14 mouse cellular contexts compared by ENCODE assay signal in the genomic region with DNA sequence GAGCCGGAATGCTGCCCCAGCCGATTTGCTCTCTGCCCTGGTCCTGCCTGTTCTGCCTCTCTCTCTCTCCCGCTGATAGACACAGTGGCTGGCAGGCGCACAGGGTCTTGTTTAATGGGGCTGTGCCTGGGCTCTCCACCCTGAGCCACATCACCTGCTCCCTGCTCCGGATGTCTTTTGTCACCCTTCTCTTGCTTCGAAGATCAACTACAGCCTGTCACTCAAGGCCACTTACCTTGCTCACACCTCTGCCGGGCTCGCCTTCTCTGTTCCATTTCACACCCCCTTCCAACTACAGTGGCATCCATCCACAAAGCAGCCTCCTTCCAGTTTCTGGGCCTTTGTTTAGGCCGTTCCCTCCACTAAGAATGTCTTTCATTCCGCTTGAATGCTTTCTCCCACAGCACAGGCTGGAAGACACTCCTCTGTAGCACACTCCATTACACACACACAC. TPM values are rescaled to one million over a fixed set of nuclear protein-coding genes. Genes with fewer than 3 reads are reported as not detected.
DNase-seq lines count a peak whose midpoint lies in the region; ATAC-seq and TF ChIP-seq lines count a peak whose summit lies in the region.
"Had no signal": no experiment of that assay in that cellular context is flagged by ENCODE, and none has a peak within 500 bp of the region (broad histone marks: within the 10 kb centered on the region; RNA-seq: fewer than 3 reads in every experiment).

No protein-coding gene starts in this region.

- no peaks in the 10 kb centered on the region for H3K9me3 ChIP-seq in lung, embryonic 14.5 days (ENCODE audit: low read depth, low read length)
- H3K9me3 ChIP-seq in embryonic facial prominence, embryonic 14.5 days (ENCODE audit: control insufficient read depth, low read length): no peaks in the 10 kb centered on the region
- no peaks in the 10 kb centered on the region for H3K9me3 ChIP-seq in hindbrain, embryonic 16.5 days (ENCODE audit: control insufficient read depth, low read length)
- H3K9me3 ChIP-seq in neural tube, embryonic 15.5 days (replicated peaks): no peaks in the 10 kb centered on the region

- no peak overlapping the region for H3K4me3 ChIP-seq in lung, embryonic 14.5 days (ENCODE audit: low read depth, low read length)
- no peak overlapping the region for H3K4me3 ChIP-seq in embryonic facial prominence, embryonic 14.5 days (ENCODE audit: low read depth, low read length)
- no peak overlapping the region for H3K4me3 ChIP-seq in hindbrain, embryonic 16.5 days (ENCODE audit: low read length)
- H3K4me3 ChIP-seq in neural tube, embryonic 15.5 days (replicated peaks): no peak overlapping the region
- H3K4me3 ChIP-seq: left cerebral cortex, adult 2 months had no signal

- intact Hi-C loops in gastrocnemius, postnatal 14 days (cut with DNase I; ENCODE audit: low total_unique reads): no loop called here

- peaks cover 19% of the 10 kb centered on the region for H3K4me1 ChIP-seq in lung, embryonic 14.5 days (ENCODE audit: insufficient read depth)
- 0 out of 2 replicates have a peak, but pooled peaks cover 12% of the 10 kb centered on the region for H3K4me1 ChIP-seq in embryonic facial prominence, embryonic 14.5 days (ENCODE audit: control insufficient read depth, insufficient read depth, low read length)
- peaks cover 49% of the 10 kb centered on the region for H3K4me1 ChIP-seq in hindbrain, embryonic 16.5 days (ENCODE audit: control insufficient read depth, insufficient read depth, low read depth, low read length)
- H3K4me1 ChIP-seq in neural tube, embryonic 15.5 days: peaks cover 59% of the 10 kb centered on the region

- H3K36me3 ChIP-seq in lung, embryonic 14.5 days (ENCODE audit: insufficient read depth): no peaks in the 10 kb centered on the region
- no peaks in the 10 kb centered on the region for H3K36me3 ChIP-seq in embryonic facial prominence, embryonic 14.5 days (ENCODE audit: control insufficient read depth, insufficient read depth, low read length)
- no peaks in the 10 kb centered on the region for H3K36me3 ChIP-seq in hindbrain, embryonic 16.5 days (ENCODE audit: control insufficient read depth, insufficient read depth, low read length)
- H3K36me3 ChIP-seq in neural tube, embryonic 15.5 days: no peaks in the 10 kb centered on the region

- ATAC-seq in lung, embryonic 14.5 days (ENCODE audit: insufficient read depth): no peak
- ATAC-seq in embryonic facial prominence, embryonic 14.5 days (ENCODE audit: low read depth): peak; percentile 58
- peak; percentile 37 for ATAC-seq in hindbrain, embryonic 16.5 days
- ATAC-seq in neural tube, embryonic 15.5 days (ENCODE audit: low FRiP score): 0 out of 2 replicates have a peak, but pooled peaks have one; percentile 37
- ATAC-seq: activated CD4-positive, CD25-positive, alpha-beta regulatory T cell, adult 4 months; liver, postnatal 0 days had no signal

- 39% methylated on average over 10 of the region's 10 CpGs for WGBS in lung, embryonic 14.5 days
- 39% methylated on average over 10 of the region's 10 CpGs for WGBS in embryonic facial prominence, embryonic 14.5 days
- 15% methylated on average over 10 of the region's 10 CpGs for WGBS in hindbrain, embryonic 16.5 days
- WGBS in neural tube, embryonic 15.5 days: 15% methylated on average over 10 of the region's 10 CpGs

- no peak overlapping the region for H3K9ac ChIP-seq in lung, embryonic 14.5 days
- H3K9ac ChIP-seq in embryonic facial prominence, embryonic 14.5 days (ENCODE audit: low read depth, low read length): peak overlapping the region; percentile 19; the same call in 1 of the 2 replicates
- 0 out of 2 replicates have a peak overlapping the region, but pooled peaks have one; percentile 32 for H3K9ac ChIP-seq in hindbrain, embryonic 16.5 days (ENCODE audit: low read depth, low read length)
- no peak overlapping the region for H3K9ac ChIP-seq in neural tube, embryonic 15.5 days (replicated peaks)
- H3K9ac ChIP-seq: liver, postnatal 0 days had no signal

- peak overlapping the region; percentile 22; the same call in 1 of the 2 replicates for H3K27ac ChIP-seq in lung, embryonic 14.5 days (ENCODE audit: low read depth)
- H3K27ac ChIP-seq in embryonic facial prominence, embryonic 14.5 days (replicated peaks; ENCODE audit: low read depth, low read length): no peak overlapping the region
- peak overlapping the region; percentile 63 for H3K27ac ChIP-seq in hindbrain, embryonic 16.5 days (ENCODE audit: low read depth, low read length)
- peak overlapping the region; percentile 61 for H3K27ac ChIP-seq in neural tube, embryonic 15.5 days (replicated peaks)
- H3K27ac ChIP-seq: left cerebral cortex, adult 2 months had no signal

- H3K4me2 ChIP-seq in lung, embryonic 14.5 days: no peak overlapping the region
- H3K4me2 ChIP-seq in embryonic facial prominence, embryonic 14.5 days (ENCODE audit: low read depth, low read length): no peak overlapping the region
- no peak overlapping the region for H3K4me2 ChIP-seq in hindbrain, embryonic 16.5 days (ENCODE audit: low read length)
- no peak overlapping the region for H3K4me2 ChIP-seq in neural tube, embryonic 15.5 days

- no peaks in the 10 kb centered on the region for H3K27me3 ChIP-seq in lung, embryonic 14.5 days (ENCODE audit: insufficient read depth, low read length)
- H3K27me3 ChIP-seq in embryonic facial prominence, embryonic 14.5 days (replicated peaks; ENCODE audit: control insufficient read depth, insufficient read depth, low read length): no peaks in the 10 kb centered on the region
- H3K27me3 ChIP-seq in hindbrain, embryonic 16.5 days (replicated peaks; ENCODE audit: control insufficient read depth, insufficient read depth, low read length): no peaks in the 10 kb centered on the region
- H3K27me3 ChIP-seq in neural tube, embryonic 15.5 days (replicated peaks): no peaks in the 10 kb centered on the region

- DNase-seq in lung, embryonic 14.5 days: no peak
- no peak for DNase-seq in lung, postnatal 36 days
- DNase-seq in embryonic facial prominence, embryonic 14.5 days (ENCODE audit: low spot score): no peak
- no peak for DNase-seq in cerebellum, adult 9-11 months
- DNase-seq in left cerebral cortex, adult 8-10 months (ENCODE audit: low spot score in 2 of 2): no peak
- DNase-seq in gastrocnemius, postnatal 14 days: no peak
- DNase-seq: liver, postnatal 0 days; right cerebral cortex, postnatal 25 days; thymus, postnatal 14 days had no signal

- TF ChIP-seq CTCF in lung, embryonic 14.5 days (IDR thresholded peaks at IDR 0.05; ENCODE audit: low read depth): no peak

RNA-seq across cellular contexts. Expression of a gene that starts 15.7 kb away (rescaled TPM):
- 7.9 and 8.5 TPM in 2 replicates for polyA plus RNA-seq in lung, embryonic 14.5 days (2014; fragmentation: Nextera tagmentation; extraction: Ambion mirVana)
- 14.8 and 14.9 TPM in 2 replicates for polyA plus RNA-seq in embryonic facial prominence, embryonic 14.5 days (2014; fragmentation: Nextera tagmentation; extraction: Ambion mirVana)
- 7.8 and 10.1 TPM in 2 replicates for polyA plus RNA-seq in hindbrain, embryonic 16.5 days (2015; fragmentation: Nextera tagmentation; extraction: Ambion mirVana)
- 13.7 and 21.3 TPM in 2 replicates for polyA plus RNA-seq in neural tube, embryonic 15.5 days (2015; fragmentation: Nextera tagmentation; extraction: Ambion mirVana)
- 10 to 100 TPM; 13.2 to 15.0 (median 14.0) TPM for total RNA-seq in left cerebral cortex, adult 8-10 months (2022)
- total RNA-seq in gastrocnemius, postnatal 14 days (2021): 1 to 10 TPM; 1.2 to 4.2 TPM
- total RNA-seq: monocyte, adult 5-6 weeks had no signal
- polyA plus RNA-seq: activated CD4-positive, CD25-positive, alpha-beta regulatory T cell, adult 4 months had no signal

Comparison
In these comparisons a context has a peak if more than half of its experiments do, and no peak if none do; other contexts are left out.
1. H3K9ac ChIP-seq: peak in embryonic facial prominence, embryonic 14.5 days (single experiment) and hindbrain, embryonic 16.5 days (single experiment); none in lung, embryonic 14.5 days (single experiment) and neural tube, embryonic 15.5 days (single experiment).